Mouse (Mus musculus) spleen, adult 12 weeks (tissue): Measurements from ENCODE around the gene Asxl2.

ENCODE experiments used
- DNase-seq: peaks from one replicate; pipeline ENCODE4 v3.0.0; 2022; ENCODE audit warnings: low spot score

The Asxl2 gene

GRCm38 (mm10) chr12:3546781-3547180, 120.1 kb downstream of the Asxl2 start:
- no peak for DNase-seq

- no peak for DNase-seq
These were observed 120.8 kb downstream of the Asxl2 start for GRCm38 (mm10) chr12:3547506-3547905.

GRCm38 (mm10) chr12:3547911-3548310, 121.3 kb downstream of the Asxl2 start:
- no peak for DNase-seq

GRCm38 (mm10) chr12:3548582-3549211, 122.0 kb downstream of the Asxl2 start:
- no peak for DNase-seq

- no peak for DNase-seq
These were observed 123.6 kb downstream of the Asxl2 start for GRCm38 (mm10) chr12:3550280-3550679.
